Mouse (Mus musculus) kidney, postnatal 10 days (tissue): Measurements from ENCODE around the gene Gm42669.
A peak's percentile ranks its signal among the peaks of the same experiment; 100 is the strongest.

Experiments
- DNase-seq: peaks from one replicate; pipeline ENCODE4 v3.0.0; 2021; ENCODE audit warnings: mixed read lengths

The Gm42669 gene

DNA sequence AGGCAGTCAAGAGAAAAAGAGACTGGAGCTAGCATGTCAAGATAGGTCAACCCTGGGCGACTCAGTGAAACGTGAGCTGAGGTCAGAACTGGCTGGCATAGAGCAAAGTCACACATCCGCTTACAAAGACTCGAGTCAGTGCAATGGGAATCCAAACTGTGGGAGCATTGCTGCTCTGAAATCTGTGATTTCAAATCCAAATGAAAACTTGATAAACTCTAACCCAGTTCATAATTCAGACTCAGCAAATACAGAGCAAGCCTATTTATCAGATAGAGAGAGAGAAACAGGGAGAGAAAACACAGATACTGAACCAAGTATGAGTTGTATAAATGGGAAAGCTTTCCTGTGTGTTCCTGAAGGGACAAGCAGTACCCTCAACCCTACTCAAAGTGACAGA lies at the start of gene Gm42669:
Gm42669 (plus strand) TSS at position 301 of the 400 bp plus-strand sequence.
- DNase-seq = no peak

DNA sequence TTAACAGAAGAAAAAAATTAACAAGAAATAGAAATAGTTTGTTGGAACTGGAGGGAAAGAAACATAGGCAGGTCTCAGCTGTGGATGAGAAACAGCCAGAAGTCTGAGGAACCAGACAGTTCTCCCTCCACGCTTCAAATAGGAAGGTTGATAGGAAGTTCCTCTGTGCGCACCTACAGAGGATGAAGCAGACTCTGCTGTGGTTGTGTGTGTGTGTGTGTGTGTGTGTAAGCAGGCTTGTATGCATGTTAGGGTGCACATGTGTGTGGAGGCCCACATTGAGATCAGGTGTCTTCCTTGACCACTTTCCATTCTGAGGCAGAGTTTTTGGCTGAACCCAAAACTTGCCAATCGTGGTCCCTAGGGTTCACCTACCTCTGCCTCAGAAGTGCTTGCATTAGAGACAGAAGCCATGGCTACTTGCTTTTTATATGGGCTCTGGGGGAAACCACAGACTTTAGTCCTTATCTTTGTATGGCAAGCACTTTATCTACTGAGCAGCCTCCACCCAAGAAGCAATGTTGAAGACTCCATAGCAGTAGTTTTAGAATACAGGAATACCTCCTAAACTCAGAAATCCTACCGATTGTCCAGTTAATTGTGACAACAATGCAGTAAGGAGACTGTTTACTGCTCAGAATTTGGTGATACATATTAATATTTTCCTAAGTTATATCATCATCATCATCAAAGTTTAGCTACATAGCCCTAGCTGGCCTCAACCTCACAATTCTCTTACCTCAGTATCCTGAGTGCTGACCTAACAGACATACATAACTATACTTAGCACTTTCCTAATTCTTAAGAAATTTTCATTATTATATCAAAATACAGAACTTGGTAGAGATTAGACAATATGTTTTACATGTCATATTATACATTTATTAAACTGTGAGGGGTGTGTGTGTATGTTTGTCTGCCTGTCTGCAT lies 45.0 kb upstream of the Gm42669 start:
- no peak for DNase-seq

DNA sequence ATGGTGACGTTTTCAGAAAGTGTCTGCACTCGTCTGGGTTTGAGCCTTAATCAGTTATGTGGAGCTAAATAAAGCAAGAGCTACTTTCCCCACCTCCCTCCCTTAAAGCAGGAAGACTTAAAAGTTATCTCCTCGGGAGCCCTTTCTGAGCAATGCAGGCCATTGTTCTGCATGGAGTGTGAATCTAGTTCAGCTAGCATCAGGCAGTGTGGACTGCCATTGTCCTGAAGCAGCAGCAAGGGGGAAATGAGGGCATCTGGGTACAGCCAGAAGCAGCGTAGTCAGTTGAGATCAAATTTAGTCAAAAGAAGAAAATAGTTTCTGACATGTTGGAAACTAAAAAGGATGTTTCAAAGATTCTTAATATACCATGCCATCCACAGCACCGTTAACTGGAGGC lies 40.9 kb upstream of the Gm42669 start:
- DNase-seq = no peak

DNA sequence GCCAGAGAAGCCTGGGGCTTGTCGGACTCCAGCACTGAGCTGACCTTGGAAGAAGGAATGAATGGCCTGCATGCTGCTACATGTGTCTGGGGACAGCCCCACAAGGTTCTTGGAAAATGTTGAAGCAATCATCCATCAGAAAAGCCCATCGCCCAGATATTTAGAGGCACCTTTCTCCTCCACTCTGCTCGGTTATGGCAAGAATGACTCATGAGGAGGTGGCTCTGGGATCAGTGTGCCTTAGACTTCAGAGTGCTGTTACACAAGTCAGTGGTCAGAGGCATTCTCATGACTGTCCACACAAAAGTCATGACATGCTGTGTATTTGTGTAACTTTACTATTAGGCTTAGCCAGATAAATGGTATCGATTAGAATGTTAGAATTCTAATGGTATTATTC lies 40.3 kb upstream of the Gm42669 start:
- no peak for DNase-seq

DNA sequence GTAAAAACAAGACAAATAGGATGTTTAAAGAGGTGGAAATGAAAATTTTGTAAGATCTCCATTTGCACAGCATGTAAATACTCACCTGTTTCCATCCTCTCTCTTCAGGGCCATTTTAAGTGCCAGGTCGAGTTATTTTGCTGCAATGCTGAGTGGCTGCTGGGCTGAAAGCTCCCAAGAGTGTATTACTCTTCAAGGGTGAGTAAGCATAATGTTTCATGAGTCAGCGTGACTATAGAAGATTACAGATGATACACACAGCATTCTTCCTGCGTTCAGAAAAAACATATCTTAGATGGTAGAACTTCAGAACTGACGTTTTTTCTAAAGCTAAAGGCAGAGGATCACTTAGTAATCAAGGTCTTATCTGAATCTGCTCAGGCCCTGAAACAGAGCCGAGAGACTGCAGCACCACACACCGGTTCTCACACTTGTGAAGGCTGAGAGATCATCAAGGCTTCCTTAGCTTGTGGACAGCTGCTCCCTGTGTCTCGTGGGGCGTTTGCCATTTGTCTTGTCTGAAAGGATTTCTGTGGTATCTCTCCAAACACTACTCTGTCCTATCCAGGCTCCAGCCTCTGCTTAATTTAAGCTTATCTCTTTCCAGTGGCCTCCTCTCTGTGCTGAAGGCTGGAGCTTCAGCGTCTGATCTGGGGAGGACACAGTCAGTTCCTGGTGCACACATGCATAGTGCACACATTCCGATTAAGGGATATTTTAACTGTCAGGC lies 36.7 kb upstream of the Gm42669 start:
- no peak for DNase-seq

DNA sequence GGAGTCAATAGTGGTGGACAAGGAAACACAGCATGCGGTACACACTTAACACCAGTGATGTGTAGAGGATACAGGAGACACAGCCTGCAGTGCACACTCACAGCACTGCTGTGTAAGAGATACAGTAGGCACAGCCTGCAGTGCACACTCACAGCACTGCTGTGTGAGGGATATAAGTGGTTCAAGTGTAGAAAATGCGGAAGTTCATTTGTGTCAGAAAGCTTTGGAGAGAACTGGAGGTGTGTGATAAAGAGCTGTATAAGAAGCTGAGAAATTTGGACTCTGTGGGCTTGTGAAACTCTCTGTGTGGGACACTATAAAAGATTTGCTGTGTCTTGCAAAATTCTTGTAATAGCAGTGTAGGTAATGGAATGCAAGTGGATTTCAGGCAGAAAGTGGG lies 27.2 kb upstream of the Gm42669 start:
- DNase-seq = no peak

DNA sequence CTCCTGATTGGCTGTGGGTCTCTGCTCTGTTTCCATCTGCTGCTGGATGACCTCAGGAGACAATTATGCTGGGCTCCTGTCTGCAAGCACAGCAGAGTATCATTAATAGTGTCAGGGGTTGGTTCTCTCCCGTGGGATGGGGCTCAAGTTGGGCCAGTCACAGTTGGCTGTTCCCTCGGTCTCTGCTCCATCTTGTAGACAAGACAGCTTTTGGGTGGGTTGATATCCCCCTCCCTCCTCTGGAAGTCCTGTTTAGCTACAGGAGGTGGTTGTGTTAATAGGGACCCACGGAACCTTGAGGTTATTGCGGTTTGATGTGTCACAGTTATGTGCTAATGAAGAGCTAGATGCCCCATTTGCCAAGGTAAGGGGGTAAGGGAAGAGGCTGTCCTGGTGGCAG lies 18.4 kb upstream of the Gm42669 start:
- no peak for DNase-seq

DNA sequence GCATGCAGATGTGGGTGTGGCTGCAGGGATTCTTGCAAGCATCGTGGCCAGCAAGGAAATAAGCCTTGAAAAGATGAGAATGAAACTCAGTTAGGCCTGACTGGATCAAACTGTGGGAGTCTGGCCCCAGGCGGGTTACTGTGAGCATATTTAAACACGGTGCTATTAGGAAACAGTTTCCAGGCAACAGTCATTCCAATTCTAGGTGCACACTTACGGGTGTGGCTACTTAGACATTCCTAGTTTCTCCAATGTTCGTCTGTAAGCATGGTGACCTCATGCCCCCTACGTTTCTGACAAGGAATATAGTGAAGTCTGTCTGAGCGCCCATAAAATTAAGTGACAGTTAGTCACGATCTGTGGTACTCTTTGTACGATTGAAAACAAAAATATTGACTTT lies 16.4 kb upstream of the Gm42669 start:
- no peak for DNase-seq

DNA sequence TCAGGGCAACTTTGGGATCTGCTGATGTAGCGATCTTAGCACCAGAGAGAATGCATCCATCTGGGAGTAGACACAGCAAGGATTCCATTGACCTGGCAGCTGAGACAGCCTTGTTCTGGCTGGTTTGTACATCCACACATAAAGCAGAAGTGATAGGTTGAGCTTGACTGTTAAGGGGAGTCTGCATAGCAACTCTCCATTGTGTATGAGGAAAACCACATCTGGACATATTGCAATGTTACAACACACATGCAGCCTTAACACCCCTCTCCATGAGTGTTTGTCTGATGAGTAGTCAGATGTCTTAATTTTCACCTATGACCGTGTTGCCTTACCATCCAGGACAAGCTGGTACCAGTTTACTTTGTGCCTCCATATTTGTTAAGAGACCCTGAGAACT lies 14.9 kb upstream of the Gm42669 start:
- DNase-seq = no peak

DNA sequence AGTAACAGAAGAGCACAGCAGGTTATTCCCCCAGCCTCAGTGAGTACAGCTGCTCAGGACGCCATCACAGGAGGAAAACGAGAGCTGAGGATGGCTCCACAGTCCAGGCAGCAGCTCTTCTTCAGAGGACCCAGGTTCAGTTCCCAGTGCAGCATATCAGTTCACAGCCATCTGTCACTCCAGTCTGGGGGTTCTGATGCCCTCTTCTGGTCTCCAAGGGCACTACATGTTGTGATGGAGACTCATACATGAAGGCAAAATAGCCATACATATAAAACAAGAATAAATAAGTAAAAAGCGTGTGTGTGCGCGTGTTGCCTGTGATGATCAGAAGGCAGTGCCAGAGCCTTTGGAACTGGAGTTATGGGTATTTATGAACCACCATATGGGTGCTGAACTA lies 12.7 kb upstream of the Gm42669 start:
- DNase-seq = no peak

DNA sequence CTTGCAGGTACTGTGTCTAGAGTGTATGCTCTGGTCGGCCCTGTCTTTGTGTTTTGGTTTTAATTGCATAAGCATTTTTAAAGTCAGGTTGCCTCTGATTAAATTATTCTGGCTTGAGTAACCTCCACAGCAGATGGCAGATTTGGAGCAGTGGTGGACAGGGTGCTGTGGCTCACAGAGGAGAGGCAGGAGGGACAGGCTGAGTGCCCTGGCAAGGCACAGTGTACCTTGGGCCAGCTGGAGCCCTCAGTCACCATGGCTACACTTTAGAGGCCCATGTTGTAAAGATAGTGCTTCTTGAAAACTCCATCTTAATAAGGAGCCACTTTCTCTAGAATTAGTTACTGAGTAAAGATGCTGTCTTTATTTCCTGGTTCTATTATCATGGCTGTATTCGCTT lies 11.4 kb upstream of the Gm42669 start:
- no peak for DNase-seq

DNA sequence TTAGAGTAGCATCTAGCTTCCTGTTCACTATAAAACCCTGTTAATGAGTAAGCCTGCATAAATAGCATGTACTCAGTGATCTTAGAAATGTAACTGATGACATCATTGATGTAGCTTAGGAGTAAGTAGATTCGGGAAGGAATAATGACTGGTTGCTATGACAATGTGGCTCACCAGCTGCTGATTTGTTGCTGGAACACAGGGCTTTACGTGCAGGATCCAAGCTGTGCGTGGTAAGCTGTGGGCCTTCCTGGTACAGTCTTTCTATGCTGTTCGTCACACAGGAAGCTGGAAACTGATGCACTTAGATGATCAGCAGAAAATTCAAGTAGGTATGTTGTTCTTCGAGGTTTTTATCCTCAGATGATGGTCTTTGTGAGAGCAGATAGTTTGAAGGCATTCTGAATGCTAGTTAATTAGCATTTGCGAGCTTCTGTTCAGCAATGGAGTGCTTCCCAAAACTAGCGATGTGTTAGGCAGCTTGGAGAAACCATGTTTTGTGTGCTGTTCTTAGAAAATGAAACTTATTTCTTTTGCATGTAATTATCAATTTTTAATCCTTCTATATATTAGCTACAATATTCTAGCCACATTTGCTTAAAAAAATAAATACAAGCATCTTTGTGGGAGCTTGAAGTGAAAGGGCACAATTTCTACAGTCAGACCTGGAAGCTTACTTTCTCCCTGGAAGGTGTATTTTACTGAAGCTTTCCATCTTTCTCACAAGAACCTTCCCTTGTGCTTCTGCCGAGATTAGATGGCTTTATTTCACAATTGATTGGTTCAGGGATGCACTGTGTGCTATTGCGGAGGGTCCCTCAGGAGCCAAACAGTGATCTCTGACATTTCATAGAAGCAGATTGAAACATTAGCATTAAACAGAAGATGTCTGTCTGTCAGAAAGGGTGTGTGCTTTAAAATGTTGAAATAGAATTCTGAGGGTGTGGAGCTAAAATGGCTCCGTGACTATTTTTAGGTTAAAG lies 9.6 kb upstream of the Gm42669 start:
- no peak for DNase-seq

DNA sequence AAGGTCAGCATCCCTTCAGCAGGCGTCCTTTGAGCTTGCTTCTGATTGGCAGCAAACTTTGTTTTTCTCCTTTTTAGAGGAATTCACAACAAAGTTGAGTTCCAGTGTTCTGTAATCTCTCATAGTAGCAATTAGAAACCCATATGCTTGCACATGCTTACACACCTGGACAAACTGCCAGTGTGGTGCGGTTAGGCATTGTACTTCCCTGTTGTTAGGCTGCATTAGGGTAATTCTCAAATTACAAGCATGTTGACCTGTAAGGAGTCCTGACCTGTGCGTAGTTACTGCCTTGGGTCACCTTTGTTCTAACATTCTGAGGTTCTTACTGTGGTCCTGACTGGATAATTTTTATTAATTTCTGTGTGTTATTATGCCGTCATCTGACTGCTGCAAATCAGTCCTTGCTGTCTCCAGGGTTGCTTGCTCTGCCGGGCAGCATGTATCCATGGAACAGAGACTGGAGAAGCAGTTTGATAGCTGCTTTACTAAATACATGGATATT lies 8.6 kb upstream of the Gm42669 start:
- no peak for DNase-seq

DNA sequence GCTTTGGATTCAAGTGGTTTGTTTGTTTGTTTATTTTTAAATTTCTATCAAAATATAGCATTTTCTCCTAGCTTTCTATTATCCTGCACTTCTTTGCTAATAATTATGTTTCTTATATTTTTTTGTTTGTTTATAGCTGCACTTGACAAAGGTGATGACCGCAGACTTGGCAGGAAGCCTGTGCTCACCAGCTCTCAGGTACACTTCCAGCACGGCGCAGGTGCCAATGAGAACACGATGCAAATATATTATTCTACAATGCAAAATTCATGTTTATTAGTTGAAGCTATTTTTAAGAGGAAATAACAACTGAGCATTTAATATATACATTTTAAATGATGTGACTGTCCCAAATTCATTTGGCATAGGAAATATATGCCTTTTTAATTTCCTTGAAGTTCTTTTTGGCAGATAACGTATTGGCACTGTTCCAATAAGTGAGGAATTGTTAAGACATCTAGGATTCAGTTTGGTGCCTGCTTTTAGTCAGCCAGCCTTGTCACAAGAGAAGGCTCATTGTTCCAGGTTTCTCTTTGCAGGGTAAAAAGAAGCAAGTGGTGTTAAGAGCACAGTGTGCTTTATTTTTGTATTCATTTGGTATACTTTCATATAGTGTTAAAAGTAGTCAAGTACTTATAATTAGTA lies 7.4 kb upstream of the Gm42669 start:
- DNase-seq = no peak

DNA sequence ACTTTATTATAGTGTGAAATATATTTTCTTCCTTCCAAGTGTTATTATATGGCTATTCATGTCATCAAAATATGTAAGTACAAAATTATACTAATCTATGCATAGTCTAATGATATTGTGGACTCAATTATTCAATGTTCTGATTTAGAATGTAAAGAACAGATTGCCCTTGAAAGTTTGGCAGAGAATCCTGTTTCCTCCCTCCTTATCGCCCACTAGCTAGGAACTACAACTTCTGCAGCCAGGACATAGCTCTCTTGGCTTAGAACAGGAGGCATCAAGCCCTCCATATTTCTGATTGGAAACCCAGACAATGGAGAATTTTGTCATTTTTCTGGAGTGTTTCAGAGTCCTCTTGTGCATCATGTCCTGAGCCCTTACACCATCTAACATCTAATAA lies 6.7 kb upstream of the Gm42669 start:
- no peak for DNase-seq

DNA sequence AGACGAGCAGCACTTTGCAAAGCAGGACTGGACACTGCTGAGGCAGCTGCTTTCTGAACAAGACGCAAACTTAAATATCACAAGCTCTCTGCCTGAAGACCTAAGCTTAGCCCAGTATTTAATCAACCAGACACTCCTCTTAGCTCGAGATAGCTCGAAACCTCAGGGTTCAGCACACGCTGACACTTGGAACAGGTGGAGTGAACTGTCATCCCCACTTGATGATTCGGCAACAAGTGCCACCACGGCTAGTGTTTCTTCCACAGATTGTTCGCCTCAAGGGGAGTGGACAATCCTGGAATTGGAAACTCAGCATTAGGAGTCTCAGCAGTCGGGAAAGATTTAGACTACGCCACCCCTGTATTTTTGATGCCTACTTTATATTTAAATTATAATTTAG lies 3.1 kb downstream of the Gm42669 start:
- no peak for DNase-seq

DNA sequence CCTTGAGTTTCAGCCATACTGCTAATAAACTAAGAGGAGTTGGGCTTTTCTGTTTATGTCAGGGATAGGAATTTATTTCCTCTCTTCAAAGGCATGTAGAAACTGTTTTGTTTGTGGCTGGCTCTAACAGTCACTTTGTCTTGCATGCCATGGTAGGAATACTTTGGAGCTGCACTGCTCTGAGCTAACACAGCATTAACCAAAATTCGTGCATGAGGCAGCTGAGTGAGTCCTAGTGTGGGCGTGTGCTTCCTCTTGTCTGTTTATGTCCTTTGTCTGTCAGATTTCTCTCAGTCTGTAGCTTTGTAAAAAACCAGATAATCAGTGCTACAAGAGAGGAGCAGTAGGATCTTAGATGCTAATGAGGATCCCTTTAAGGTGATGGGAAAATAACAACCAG lies 3.9 kb downstream of the Gm42669 start:
- no peak for DNase-seq

DNA sequence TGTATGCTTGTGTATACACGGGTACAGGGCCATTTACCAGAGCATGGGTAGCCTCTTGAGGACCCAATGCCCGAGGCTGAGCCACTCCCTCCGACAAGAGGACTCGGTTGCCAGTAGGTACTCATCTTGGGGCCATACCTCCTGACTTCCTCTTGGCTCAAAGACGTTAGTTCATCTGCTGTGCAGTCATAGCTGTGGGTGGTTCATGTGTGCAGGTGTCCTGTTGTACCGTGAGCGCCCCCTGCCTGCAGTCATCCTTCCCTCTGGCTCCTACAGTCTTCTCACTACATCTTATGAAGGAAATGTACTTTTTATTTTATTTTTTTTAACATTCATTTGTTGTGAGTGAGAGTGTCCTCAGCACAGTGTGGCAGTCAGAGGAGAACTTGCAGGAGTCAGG lies 6.2 kb downstream of the Gm42669 start:
- DNase-seq = peak; percentile 60

DNA sequence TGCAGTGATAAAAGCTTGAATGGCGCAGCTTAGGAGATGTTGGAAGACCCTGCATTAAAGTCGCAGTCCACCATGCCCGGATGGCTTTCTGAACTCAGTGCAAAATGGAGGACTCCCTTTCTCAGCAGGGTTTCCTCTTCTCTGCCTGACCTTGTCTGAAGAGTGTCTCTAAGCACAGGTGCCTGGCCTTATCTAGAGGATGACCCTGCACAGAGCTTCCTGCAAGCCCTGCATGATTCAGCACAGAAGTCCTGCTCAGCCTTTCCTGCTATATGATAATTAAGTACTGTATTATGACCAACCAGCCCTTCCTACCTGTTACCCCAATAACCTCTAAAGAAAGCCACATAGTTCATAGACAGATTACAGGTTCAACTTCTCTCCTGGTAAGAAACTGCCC lies 8.0 kb downstream of the Gm42669 start:
- no peak for DNase-seq

DNA sequence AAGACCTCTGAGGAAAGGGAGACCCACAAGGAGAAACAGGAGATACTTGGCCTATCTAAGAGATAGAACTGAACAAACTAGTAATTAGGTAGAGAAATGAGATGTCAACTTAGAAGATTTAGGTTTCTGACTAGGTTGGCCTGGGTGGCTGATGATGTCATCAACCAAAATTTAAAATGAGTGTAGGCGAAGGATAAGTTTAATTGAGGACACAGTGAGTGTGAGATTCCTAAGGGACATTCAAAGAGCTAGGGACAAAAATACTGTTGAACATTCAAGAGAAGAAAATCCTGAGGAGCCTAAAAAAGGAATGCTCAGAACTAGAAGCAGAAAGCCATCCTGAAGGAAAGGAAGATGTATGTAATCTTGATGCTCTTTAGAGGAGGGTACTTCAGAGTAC lies 8.7 kb downstream of the Gm42669 start:
- DNase-seq = no peak

DNA sequence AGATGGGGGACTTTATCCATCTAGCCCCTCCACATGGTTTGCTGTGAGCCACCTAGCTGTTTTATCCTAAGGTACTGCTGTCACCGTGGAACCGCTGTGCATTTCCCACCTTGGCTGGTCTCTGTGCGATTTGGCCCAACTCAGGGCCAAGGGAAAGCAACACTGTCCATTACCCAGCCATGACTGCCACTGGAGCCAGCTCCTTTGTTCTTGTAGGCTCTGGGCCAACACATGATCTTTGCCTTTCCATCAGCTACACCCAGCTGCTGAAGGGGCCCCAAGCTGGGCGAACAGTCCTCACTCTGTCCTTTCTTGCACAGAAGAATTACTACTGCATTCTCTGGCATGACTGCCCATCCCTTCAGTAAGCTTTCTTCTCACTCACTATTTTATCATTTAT lies 11.2 kb downstream of the Gm42669 start:
- no peak for DNase-seq

DNA sequence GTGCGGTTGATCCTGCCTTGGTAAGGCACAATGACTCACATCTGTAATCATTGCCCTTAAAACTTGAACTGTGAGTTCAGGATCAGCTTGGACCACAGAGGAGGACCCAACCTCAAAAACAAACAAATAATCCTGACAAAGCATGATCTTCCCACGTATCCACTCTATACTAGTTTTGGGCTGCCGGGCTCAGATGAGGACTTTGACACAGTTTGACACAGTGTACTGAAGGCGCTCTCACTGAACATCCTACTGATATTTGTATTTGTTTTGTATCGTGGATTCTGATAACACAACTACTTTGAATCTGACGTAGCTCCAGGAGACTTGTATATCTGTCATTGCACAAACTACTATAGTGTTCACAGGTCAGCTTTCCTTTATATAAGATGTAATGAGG lies 14.0 kb downstream of the Gm42669 start:
- no peak for DNase-seq
